Mouse (Mus musculus): Measurements from ENCODE around the gene Gcm1.

DNA sequence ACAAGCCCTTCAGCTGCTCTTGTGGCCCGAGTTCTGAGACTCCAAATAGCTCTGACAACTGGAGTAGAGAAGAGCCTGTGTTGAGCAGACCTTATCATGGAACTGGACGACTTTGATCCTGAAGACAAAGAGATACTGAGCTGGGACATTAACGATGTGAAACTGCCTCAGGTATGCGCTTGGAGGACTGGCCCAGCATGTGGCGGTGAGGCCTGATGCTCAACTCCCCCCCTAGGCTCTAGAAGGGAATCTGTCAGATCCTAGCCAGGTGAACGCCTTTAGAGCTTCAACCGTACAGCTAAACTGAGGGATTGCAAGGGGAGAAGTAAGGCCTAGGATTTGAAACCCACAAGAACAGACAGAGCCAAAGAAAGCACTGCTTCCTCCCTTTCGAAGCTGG lies 2.1 kb downstream of the Gcm1 start:
- TF ChIP-seq CTCF (IDR thresholded peaks at IDR 0.05; ENCODE audit: borderline replicate concordance, insufficient read depth, low read depth, low read length) (no peak), POLR2A (IDR thresholded peaks at IDR 0.05; ENCODE audit: borderline replicate concordance, insufficient read depth, low read length) (no peak)

All from cerebellum, adult 2 months (tissue).